Mouse (Mus musculus): ENCODE measurements around the gene Tmem201. TPM values are rescaled to one million over a fixed set of nuclear protein-coding genes. Genes with fewer than 3 reads are reported as not detected.
"Not testable (repeated sequence)": the region's sequence is repeated elsewhere in the genome, so short reads cannot be mapped to it uniquely, and the experiment has no call there.

The Tmem201 gene
- polyA plus RNA-seq, 1 experiment = 21.7 TPM

DNA sequence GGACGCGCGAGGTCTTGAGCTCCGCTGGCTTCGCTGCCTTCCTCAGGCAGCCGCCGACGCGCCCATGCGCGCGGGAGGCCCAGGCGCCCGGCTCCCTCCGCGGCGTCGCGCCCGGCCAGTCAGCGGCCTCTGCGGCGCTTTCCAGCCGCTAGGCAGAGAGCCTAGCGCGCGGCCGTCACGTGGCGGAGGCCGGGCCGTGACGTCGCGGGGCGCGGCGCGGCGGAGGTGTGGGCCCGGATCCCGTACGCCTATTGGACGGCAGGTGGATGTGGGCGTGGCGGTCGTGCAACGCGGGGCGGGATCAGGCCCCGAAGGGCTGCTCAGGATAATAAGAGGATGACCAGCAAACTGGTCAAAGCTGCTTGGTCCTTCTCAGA lies 36.2 kb upstream of the Tmem201 start, which contains the start of gene Slc25a33:
TSS of gene Slc25a33 (minus strand) at position 184 of the 377 bp plus-strand sequence.
- H3K9me3 ChIP-seq = no peaks in the 10 kb centered on the region
- peaks cover 12% of the 10 kb centered on the region for H3K36me3 ChIP-seq (replicated peaks; ENCODE audit: low read length)
- TF ChIP-seq GATA1 (IDR thresholded peaks at IDR 0.05; ENCODE audit: borderline replicate concordance, low read length) = no peak
- TF ChIP-seq FLI1 (IDR thresholded peaks at IDR 0.05; ENCODE audit: low read length) = no peak
- H3K4me3 ChIP-seq (replicated peaks) = peak within 1 kb of the TSS; percentile 97
- H3K27me3 ChIP-seq (replicated peaks) = peaks cover 3% of the 10 kb centered on the region
- peaks cover 58% of the 10 kb centered on the region for H3K4me1 ChIP-seq

DNA sequence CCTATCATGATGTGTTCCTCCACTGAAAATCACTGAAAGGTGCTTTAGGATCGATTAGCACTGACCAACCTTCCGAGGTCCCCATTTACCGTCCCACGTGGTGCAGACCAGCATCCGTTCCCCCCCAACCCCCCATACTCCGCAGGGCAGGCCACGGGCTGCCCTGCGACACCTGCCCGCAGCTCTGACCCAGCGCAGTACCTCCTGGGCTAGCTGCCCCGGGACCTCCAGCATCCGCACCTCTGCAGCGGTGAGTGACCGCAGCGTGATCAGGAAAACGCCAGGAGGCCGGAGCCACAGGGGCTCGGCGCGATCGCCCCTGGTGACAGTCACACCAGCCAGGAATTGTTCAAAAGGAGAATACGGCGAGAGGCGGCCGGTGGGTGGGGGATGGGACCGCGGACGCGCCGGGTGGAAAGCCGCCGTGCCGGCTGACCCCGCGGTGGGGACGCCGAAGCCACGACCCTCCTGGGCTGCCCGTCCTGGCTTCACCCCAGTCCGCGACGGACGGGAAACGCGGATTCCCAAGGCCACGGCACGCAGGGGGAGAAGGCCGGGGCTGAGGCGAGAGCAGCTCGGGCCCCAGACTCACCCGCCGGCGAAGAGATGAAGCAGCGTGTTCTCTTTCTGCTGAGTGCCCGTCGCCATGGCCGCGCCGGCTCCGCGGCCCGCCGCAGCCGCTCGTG lies 35.7 kb upstream of the Tmem201 start:
- peaks cover 57% of the 10 kb centered on the region for H3K4me1 ChIP-seq
- no peak for TF ChIP-seq FLI1 (IDR thresholded peaks at IDR 0.05; ENCODE audit: low read length)
- TF ChIP-seq GATA1 (IDR thresholded peaks at IDR 0.05; ENCODE audit: borderline replicate concordance, low read length) = no peak
- H3K27me3 ChIP-seq (replicated peaks) = peaks cover 3% of the 10 kb centered on the region
- no peaks in the 10 kb centered on the region for H3K9me3 ChIP-seq
- H3K4me3 ChIP-seq (replicated peaks) = peak overlapping the region; percentile 97
- peaks cover 12% of the 10 kb centered on the region for H3K36me3 ChIP-seq (replicated peaks; ENCODE audit: low read length)

DNA sequence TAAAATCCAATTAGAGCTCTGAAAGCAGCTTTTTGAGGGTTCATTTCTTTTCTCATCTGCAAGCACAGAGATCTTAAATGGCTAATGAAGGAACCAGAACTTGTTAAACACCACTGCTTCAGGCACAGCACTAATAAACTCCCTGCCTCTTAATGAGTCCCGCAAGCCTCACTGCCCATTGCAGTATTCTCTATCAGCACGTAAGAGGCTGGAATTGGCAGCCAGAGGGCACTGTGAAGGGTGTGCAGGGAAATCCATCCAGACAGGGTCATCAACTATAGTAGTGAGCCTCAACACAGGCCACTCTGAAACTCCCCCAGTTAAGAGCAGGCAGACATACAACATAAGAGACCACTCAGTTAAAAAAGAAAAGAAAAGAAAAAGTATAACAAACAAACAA lies 34.5 kb upstream of the Tmem201 start:
- no peaks in the 10 kb centered on the region for H3K9me3 ChIP-seq
- H3K27me3 ChIP-seq (replicated peaks) = peaks cover 3% of the 10 kb centered on the region
- TF ChIP-seq GATA1 (IDR thresholded peaks at IDR 0.05; ENCODE audit: borderline replicate concordance, low read length) = no peak
- TF ChIP-seq FLI1 (IDR thresholded peaks at IDR 0.05; ENCODE audit: low read length) = no peak
- H3K4me3 ChIP-seq (replicated peaks) = peak overlapping the region; percentile 80
- peaks cover 51% of the 10 kb centered on the region for H3K4me1 ChIP-seq
- H3K36me3 ChIP-seq (replicated peaks; ENCODE audit: low read length) = peaks cover 12% of the 10 kb centered on the region

DNA sequence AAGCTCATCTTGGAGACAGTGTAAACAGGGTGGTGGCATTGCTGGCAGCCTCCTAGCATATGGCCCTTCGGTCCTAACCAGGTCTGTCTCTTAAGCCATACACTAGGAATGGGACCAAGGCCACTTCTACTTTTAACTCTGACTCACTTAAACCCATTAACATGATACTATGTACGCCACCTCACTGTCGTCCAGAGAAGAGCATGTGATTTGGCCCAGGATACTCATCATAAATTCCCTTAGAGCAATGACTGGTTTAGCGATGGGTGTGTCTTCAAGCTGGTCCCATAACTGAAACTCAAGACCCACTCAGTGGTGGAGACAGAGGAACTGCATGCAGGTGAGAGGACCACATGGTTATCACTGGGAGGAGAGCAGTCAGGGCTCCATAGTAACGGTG lies 27.4 kb upstream of the Tmem201 start:
- peaks cover 36% of the 10 kb centered on the region for H3K4me1 ChIP-seq
- no peak overlapping the region for H3K4me3 ChIP-seq (replicated peaks)
- no peaks in the 10 kb centered on the region for H3K27me3 ChIP-seq (replicated peaks)
- TF ChIP-seq GATA1 (IDR thresholded peaks at IDR 0.05; ENCODE audit: borderline replicate concordance, low read length) (no peak), FLI1 (IDR thresholded peaks at IDR 0.05; ENCODE audit: low read length) (no peak)
- H3K36me3 ChIP-seq (replicated peaks; ENCODE audit: low read length) = peaks cover 42% of the 10 kb centered on the region
- H3K9me3 ChIP-seq = no peaks in the 10 kb centered on the region

DNA sequence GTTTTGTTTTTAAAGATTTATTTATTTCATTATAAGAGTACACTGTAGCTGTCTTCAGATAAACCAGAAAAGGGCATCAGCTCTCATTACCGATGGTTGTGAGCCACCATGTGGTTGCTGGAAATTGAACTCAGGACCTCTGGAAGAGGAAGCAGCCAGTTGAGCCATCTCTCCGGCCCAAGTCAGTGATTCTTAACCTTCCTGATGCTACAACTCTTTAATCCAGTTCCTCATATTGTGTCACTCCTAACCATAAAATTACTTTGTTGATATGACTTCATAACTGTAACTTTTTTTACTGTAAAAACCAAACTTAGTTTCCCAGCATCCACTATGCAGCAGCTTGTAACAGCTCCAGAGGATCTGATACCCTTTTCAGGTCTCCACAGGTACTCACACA lies 25.5 kb upstream of the Tmem201 start:
- Histone ChIP-seq H3K36me3 (replicated peaks; ENCODE audit: low read length) (peaks cover 57% of the 10 kb centered on the region), H3K4me1 (peaks cover 33% of the 10 kb centered on the region), H3K9me3 (no peaks in the 10 kb centered on the region), H3K4me3 (replicated peaks) (no peak overlapping the region), H3K27me3 (replicated peaks) (no peaks in the 10 kb centered on the region)
- TF ChIP-seq FLI1 (IDR thresholded peaks at IDR 0.05; ENCODE audit: low read length) = no peak
- TF ChIP-seq GATA1 (IDR thresholded peaks at IDR 0.05; ENCODE audit: borderline replicate concordance, low read length) = no peak

DNA sequence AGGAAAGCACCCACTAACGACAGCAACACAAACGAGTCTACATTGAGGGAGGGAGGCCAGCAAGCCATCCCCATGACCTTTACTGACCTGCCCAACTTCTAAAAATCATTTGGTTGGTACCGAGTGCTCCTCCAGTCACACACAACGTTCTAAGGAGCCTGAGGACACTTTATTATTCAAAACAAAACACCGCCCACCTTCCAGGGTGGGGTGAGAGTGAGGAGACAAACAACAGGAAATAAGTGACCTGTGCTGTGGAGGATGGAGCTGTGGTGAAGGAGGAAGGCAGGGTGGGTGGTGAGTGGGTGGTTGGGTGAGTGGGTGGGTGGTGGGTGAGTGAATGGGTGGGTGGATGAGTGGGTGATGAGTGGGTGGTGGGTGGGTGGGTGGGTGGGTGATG lies 21.7 kb upstream of the Tmem201 start:
- no peak for TF ChIP-seq GATA1 (IDR thresholded peaks at IDR 0.05; ENCODE audit: borderline replicate concordance, low read length)
- no peak for TF ChIP-seq FLI1 (IDR thresholded peaks at IDR 0.05; ENCODE audit: low read length)
- Histone ChIP-seq H3K27me3 (replicated peaks) (no peaks in the 10 kb centered on the region), H3K4me1 (peaks cover 23% of the 10 kb centered on the region), H3K36me3 (replicated peaks; ENCODE audit: low read length) (peaks cover 74% of the 10 kb centered on the region), H3K9me3 (no peaks in the 10 kb centered on the region), H3K4me3 (replicated peaks) (no peak overlapping the region)

DNA sequence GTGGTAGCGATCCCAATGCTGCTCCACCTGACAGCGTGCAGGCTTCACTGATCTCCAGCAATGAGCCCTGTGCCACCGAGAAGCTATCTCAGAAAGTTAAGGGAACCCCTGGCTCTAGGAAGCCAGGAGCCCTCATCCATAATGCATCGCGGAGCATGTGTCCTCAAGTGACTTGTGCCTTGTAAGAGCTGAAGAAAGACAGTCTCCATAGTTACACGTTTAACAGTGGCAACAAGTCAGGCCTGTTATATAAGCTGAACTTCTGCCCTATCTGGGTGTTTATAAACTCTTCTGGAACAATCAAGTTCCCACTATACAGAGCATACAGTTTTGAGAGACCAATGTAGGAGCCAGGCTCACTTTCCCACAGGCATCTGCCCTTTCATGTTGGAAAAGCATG lies 20.6 kb upstream of the Tmem201 start:
- no peaks in the 10 kb centered on the region for H3K9me3 ChIP-seq
- H3K4me3 ChIP-seq (replicated peaks) = no peak overlapping the region
- TF ChIP-seq GATA1 (IDR thresholded peaks at IDR 0.05; ENCODE audit: borderline replicate concordance, low read length) = no peak
- no peak for TF ChIP-seq FLI1 (IDR thresholded peaks at IDR 0.05; ENCODE audit: low read length)
- peaks cover 23% of the 10 kb centered on the region for H3K4me1 ChIP-seq
- H3K27me3 ChIP-seq (replicated peaks) = no peaks in the 10 kb centered on the region
- peaks cover 85% of the 10 kb centered on the region for H3K36me3 ChIP-seq (replicated peaks; ENCODE audit: low read length)

DNA sequence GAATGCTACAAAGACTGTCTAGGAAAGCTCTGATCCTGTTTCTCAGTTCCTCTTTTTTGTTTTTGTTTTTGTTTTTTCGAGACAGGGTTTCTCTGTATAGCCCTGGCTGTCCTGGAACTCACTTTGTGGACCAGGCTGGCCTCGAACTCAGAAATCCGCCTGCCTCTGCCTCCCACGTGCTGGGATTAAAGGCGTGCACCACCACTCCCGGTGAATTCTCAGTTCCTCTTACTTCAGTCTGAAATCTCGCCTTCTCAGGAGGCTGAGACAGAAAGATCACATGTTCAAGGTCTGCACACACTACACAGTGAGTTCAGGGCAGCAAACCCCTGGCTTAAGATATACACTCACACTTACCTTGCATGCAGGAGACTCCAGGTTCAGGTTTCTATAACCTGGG lies 18.7 kb upstream of the Tmem201 start:
- Histone ChIP-seq H3K4me1 (peaks cover 20% of the 10 kb centered on the region), H3K36me3 (replicated peaks; ENCODE audit: low read length) (peaks cover 88% of the 10 kb centered on the region)
- H3K27me3 ChIP-seq (replicated peaks); H3K9me3 ChIP-seq; H3K4me3 ChIP-seq (replicated peaks): not testable (repeated sequence)

DNA sequence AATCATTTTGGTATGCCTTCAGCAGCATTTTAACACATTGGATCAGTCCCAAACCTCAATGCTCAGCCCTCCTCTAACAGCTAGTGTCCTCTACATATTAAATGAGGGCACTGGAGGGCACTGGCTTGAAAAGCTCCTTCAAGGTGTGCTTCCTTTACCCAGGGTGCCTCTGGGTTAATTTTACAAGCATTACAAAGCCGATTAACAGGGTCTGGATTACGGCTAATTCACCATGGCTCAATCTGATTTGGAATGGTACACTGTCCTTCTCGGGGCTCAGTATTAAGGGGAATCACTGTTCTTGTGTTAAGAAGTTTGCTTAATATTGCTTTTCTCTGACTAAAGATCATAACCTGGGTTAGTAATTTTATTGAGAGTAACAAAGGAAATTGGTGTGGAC lies 15.0 kb upstream of the Tmem201 start:
- Histone ChIP-seq H3K9me3 (no peaks in the 10 kb centered on the region), H3K27me3 (replicated peaks) (no peaks in the 10 kb centered on the region), H3K4me3 (replicated peaks) (no peak overlapping the region), H3K4me1 (peaks cover 27% of the 10 kb centered on the region), H3K36me3 (replicated peaks; ENCODE audit: low read length) (peaks cover 81% of the 10 kb centered on the region)
- TF ChIP-seq GATA1 (IDR thresholded peaks at IDR 0.05; ENCODE audit: borderline replicate concordance, low read length) = no peak
- TF ChIP-seq FLI1 (IDR thresholded peaks at IDR 0.05; ENCODE audit: low read length) = no peak

DNA sequence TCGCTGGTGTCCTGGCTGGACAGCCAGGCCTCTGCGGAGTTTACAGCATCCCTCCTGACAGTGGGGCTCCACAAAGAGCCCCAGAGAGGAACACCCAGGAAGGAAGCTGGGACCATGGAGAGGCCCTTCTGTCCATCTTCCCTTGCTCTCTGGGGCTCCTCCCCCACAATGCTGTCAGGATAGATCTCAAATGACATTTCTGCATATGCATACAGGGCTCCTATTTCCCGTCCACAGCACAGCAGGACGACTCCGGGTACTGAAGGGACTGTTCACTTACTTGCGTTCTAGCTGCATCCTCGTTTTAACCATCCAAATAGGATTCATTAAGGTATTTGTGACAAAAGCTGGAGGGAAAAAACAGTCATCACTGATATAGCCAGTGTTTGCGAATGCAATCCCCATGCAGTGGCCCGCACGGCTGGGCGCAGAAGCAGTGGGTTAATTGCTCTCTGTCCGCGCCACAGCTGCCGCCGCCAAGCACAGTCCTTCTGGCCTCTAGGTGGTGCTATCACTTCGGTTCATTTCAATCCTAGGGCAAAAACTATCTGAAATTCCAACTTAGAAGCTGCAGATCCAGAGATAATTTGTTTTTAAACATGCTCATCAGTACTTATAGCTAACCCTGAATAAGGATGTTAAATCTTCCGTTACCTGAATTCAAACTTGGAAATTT lies 14.4 kb upstream of the Tmem201 start:
- TF ChIP-seq FLI1 (IDR thresholded peaks at IDR 0.05; ENCODE audit: low read length) (no peak), GATA1 (IDR thresholded peaks at IDR 0.05; ENCODE audit: borderline replicate concordance, low read length) (no peak)
- no peaks in the 10 kb centered on the region for H3K9me3 ChIP-seq
- H3K27me3 ChIP-seq (replicated peaks) = no peaks in the 10 kb centered on the region
- peaks cover 75% of the 10 kb centered on the region for H3K36me3 ChIP-seq (replicated peaks; ENCODE audit: low read length)
- H3K4me3 ChIP-seq (replicated peaks) = no peak overlapping the region
- H3K4me1 ChIP-seq = peaks cover 27% of the 10 kb centered on the region
